Mouse (Mus musculus): ENCODE measurements at regions not wholly inside any gene's neighbourhood (a gene's known extent, or its start where the extent isn't known, plus 50 kb on each side); places are given as distances from the start of the nearest gene placed in this dataset.

DNA sequence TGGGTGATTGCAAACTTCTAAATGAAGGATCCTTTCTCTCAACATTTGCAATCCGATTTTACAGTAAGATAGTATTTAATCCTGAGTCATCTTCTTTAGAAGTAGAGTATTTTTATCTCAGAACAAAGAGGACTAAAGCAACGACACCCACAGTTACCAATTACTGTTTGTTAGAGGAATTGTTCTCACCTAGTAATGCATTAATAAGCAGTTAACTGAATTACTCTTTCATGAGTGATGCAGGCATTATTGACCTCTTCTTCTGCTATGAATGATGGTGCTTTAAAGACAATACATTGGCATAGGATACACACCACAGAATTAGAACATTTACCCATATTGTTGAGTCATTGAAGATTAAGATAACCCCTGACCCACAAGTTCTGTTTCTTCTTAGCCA lies 207.0 kb upstream of the Tenm2 start:
- 73% methylated on average over 2 of the region's 2 CpGs for WGBS

DNA sequence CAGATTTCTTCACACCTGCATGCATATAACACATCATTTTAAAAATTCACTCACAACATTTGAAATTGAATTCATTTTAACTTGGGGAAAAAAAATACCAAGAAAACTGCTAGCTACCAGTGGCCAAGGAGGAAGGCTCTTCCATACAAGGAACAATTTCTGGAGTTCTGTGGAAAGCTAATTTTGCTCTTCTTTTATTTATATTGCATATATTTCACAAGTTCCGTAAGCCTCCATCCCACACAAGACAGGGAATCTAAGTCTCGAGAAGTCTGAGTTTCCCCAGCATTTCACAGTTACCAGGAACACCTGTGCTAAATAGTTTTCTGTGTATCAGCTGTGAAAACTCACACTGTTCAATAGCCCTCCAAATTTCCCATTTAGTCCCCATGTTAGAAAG lies 198.8 kb upstream of the Tenm2 start:
- H3K4me1 ChIP-seq (ENCODE audit: control insufficient read depth, insufficient read depth, low read length) = no peaks in the 10 kb centered on the region
- H3K27ac ChIP-seq (replicated peaks; ENCODE audit: low read depth, low read length) = no peak overlapping the region
- no peaks in the 10 kb centered on the region for H3K27me3 ChIP-seq (ENCODE audit: control insufficient read depth, insufficient read depth, low read length)
- 69% methylated on average over 2 of the region's 2 CpGs for WGBS
- DNase-seq (ENCODE audit: low spot score) = no peak
- no peaks in the 10 kb centered on the region for H3K36me3 ChIP-seq (ENCODE audit: control insufficient read depth, insufficient read depth, low read length)
- H3K4me3 ChIP-seq (replicated peaks; ENCODE audit: low read length) = no peak overlapping the region
- ATAC-seq (ENCODE audit: low FRiP score, low read depth) = no peak
- no peak overlapping the region for H3K9ac ChIP-seq (ENCODE audit: low read depth, low read length, severe bottlenecking)
- H3K9me3 ChIP-seq (ENCODE audit: control insufficient read depth, low read length) = no peaks in the 10 kb centered on the region
- no peak overlapping the region for H3K4me2 ChIP-seq (replicated peaks; ENCODE audit: low read depth, low read length, severe bottlenecking)
- TF ChIP-seq POLR2A (IDR thresholded peaks at IDR 0.05; ENCODE audit: borderline replicate concordance, extremely low read depth, insufficient read depth, insufficient read length) = no peak

More for the DNA sequence above, 207.0 kb upstream of the Tenm2 start:
- Histone ChIP-seq H3K4me3 (replicated peaks; ENCODE audit: low read length) (no peak overlapping the region), H3K4me2 (replicated peaks; ENCODE audit: low read depth, low read length, severe bottlenecking) (no peak overlapping the region), H3K27ac (replicated peaks; ENCODE audit: low read depth, low read length) (no peak overlapping the region), H3K9me3 (ENCODE audit: control insufficient read depth, low read length) (no peaks in the 10 kb centered on the region), H3K4me1 (ENCODE audit: control insufficient read depth, insufficient read depth, low read length) (no peaks in the 10 kb centered on the region), H3K27me3 (ENCODE audit: control insufficient read depth, insufficient read depth, low read length) (no peaks in the 10 kb centered on the region), H3K36me3 (ENCODE audit: control insufficient read depth, insufficient read depth, low read length) (no peaks in the 10 kb centered on the region), H3K9ac (ENCODE audit: low read depth, low read length, severe bottlenecking) (no peak overlapping the region)
- no peak for ATAC-seq (ENCODE audit: low FRiP score, low read depth)
- no peak for DNase-seq (ENCODE audit: low spot score)
- no peak for TF ChIP-seq POLR2A (IDR thresholded peaks at IDR 0.05; ENCODE audit: borderline replicate concordance, extremely low read depth, insufficient read depth, insufficient read length)

DNA sequence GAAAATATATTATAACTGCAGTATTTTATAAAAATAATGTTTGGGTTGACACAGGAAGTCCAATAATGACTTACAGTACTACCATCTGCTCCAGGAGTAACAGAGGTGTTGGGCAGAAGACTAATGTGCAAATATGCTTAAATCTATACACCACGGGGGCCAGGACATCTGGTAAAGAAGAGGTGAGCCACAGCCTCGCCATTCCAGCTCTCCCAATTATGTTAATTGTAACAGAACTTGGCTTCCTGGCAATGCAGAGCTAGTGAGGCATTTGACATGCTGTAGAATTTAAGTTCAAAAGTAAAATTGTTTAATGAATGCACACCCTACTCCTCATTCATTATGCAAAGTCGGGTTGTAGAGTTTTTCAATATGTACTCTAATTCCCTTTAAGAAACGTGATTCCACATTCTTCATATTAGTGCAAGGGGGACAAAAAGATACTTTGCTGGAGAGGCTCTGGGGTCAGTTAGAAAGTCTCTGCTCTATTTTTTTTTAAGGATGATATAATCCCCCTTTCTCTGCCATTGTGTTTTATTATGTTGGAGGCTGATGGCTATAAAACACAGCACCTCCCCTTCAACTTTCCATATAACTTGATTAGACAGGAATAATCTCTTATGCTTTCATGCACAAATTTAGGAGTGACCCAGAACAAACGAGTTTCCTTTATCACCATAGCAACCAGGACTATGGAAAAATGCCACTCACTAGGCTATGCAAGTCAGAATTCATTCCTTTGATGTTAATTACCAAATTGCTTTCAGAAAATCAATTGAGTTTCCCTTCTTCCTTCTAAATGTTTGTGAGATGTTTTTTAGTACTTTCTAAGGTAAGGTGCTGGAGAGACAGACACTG lies 188.8 kb upstream of the Tenm2 start:
- no peak for TF ChIP-seq POLR2A (IDR thresholded peaks at IDR 0.05; ENCODE audit: borderline replicate concordance, extremely low read depth, insufficient read depth, insufficient read length)
- 44% methylated on average over 5 of the region's 5 CpGs for WGBS
- no peak overlapping the region for H3K27ac ChIP-seq (replicated peaks; ENCODE audit: low read depth, low read length)
- DNase-seq (ENCODE audit: low spot score) (no peak), ATAC-seq (ENCODE audit: low FRiP score, low read depth) (no peak)
- H3K4me1 ChIP-seq (ENCODE audit: control insufficient read depth, insufficient read depth, low read length) = no peaks in the 10 kb centered on the region
- H3K9ac ChIP-seq (ENCODE audit: low read depth, low read length, severe bottlenecking) = no peak overlapping the region
- H3K4me2 ChIP-seq (replicated peaks; ENCODE audit: low read depth, low read length, severe bottlenecking) = no peak overlapping the region
- no peaks in the 10 kb centered on the region for H3K27me3 ChIP-seq (ENCODE audit: control insufficient read depth, insufficient read depth, low read length)
- H3K36me3 ChIP-seq (ENCODE audit: control insufficient read depth, insufficient read depth, low read length) = no peaks in the 10 kb centered on the region
- no peaks in the 10 kb centered on the region for H3K9me3 ChIP-seq (ENCODE audit: control insufficient read depth, low read length)
- H3K4me3 ChIP-seq (replicated peaks; ENCODE audit: low read length) = no peak overlapping the region

DNA sequence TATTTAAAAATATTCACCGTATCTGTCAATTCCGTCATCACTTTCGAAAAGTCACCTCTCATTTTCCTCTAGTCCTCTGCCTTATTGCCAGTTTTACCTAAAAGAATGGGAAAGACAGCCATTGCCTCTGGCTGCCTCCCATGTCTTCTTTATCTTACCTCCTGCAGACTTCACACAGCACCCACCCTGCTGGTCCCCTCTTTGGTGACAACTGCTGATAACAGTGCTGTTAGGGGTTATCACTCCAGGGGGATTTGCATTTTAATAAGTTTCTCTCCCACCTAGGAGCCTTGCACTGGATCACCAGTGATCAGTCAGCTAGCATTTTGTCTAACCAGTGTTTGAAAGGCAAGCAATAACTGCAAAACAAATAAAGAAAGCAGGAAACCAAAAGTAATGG lies 177.1 kb upstream of the Tenm2 start:
- Histone ChIP-seq H3K9me3 (ENCODE audit: control insufficient read depth, low read length) (no peaks in the 10 kb centered on the region), H3K9ac (ENCODE audit: low read depth, low read length, severe bottlenecking) (no peak overlapping the region), H3K4me3 (replicated peaks; ENCODE audit: low read length) (no peak overlapping the region), H3K27me3 (ENCODE audit: control insufficient read depth, insufficient read depth, low read length) (no peaks in the 10 kb centered on the region), H3K27ac (replicated peaks; ENCODE audit: low read depth, low read length) (no peak overlapping the region), H3K4me1 (ENCODE audit: control insufficient read depth, insufficient read depth, low read length) (no peaks in the 10 kb centered on the region), H3K4me2 (replicated peaks; ENCODE audit: low read depth, low read length, severe bottlenecking) (no peak overlapping the region), H3K36me3 (ENCODE audit: control insufficient read depth, insufficient read depth, low read length) (no peaks in the 10 kb centered on the region)
- TF ChIP-seq POLR2A (IDR thresholded peaks at IDR 0.05; ENCODE audit: borderline replicate concordance, extremely low read depth, insufficient read depth, insufficient read length) = no peak
- DNase-seq (ENCODE audit: low spot score) = no peak
- WGBS = 76% methylated on average over 3 of the region's 3 CpGs
- no peak for ATAC-seq (ENCODE audit: low FRiP score, low read depth)

DNA sequence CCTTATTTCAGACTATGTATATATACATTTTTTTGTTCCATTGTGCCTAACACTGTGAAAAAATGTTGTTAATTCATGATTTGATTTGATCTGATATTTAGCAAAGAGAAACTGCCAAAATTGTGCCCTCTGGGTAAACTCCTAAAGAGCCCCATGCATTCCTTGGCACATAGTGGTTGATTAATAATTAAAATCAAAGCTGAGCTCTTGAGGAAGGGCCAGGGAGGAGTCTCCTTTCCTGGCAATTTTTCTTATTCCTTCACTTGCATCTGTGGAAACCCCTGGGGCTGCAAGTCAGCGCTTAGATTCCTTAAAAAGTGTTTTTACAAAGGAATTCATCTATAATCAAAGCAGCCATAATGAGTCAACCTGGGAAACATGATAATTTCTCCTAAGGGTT lies 132.2 kb upstream of the Tenm2 start:
- Histone ChIP-seq H3K9ac (ENCODE audit: low read depth, low read length, severe bottlenecking) (no peak overlapping the region), H3K27ac (replicated peaks; ENCODE audit: low read depth, low read length) (no peak overlapping the region), H3K4me2 (replicated peaks; ENCODE audit: low read depth, low read length, severe bottlenecking) (no peak overlapping the region), H3K4me1 (ENCODE audit: control insufficient read depth, insufficient read depth, low read length) (no peaks in the 10 kb centered on the region), H3K27me3 (ENCODE audit: control insufficient read depth, insufficient read depth, low read length) (no peaks in the 10 kb centered on the region), H3K4me3 (replicated peaks; ENCODE audit: low read length) (no peak overlapping the region), H3K9me3 (ENCODE audit: control insufficient read depth, low read length) (no peaks in the 10 kb centered on the region), H3K36me3 (ENCODE audit: control insufficient read depth, insufficient read depth, low read length) (no peaks in the 10 kb centered on the region)
- ATAC-seq (ENCODE audit: low FRiP score, low read depth) = no peak
- 61% methylated on average over 1 of the region's 1 CpGs for WGBS
- no peak for TF ChIP-seq POLR2A (IDR thresholded peaks at IDR 0.05; ENCODE audit: borderline replicate concordance, extremely low read depth, insufficient read depth, insufficient read length)
- no peak for DNase-seq (ENCODE audit: low spot score)
